Mouse (Mus musculus): ENCODE measurements at regions not wholly inside any gene's neighbourhood (a gene's known extent, or its start where the extent isn't known, plus 50 kb on each side); places are given as distances from the start of the nearest gene placed in this dataset.
"Not testable (repeated sequence)": the region's sequence is repeated elsewhere in the genome, so short reads cannot be mapped to it uniquely, and the experiment has no call there.

- Histone ChIP-seq H3K36me3 (ENCODE audit: control insufficient read depth, insufficient read depth, low read length, poor library complexity, severe bottlenecking) (no peaks in the 10 kb centered on the region), H3K27me3 (ENCODE audit: control insufficient read depth, insufficient read depth, low read length, poor library complexity, severe bottlenecking) (no peaks in the 10 kb centered on the region)
- no peak for DNase-seq (ENCODE audit: low read depth, low spot score)
These were observed 181.1 kb upstream of the Pmfbp1 start for GRCm38 (mm10) chr8:109312731-109313130.

GRCm38 (mm10) chr8:109320955-109321354, 172.9 kb upstream of the Pmfbp1 start:
- Histone ChIP-seq H3K27me3 (ENCODE audit: control insufficient read depth, insufficient read depth, low read length, poor library complexity, severe bottlenecking) (no peaks in the 10 kb centered on the region), H3K36me3 (ENCODE audit: control insufficient read depth, insufficient read depth, low read length, poor library complexity, severe bottlenecking) (no peaks in the 10 kb centered on the region)
- DNase-seq (ENCODE audit: low read depth, low spot score): no peak

GRCm38 (mm10) chr8:109323351-109323750, 170.5 kb upstream of the Pmfbp1 start:
- no peaks in the 10 kb centered on the region for H3K27me3 ChIP-seq (ENCODE audit: control insufficient read depth, insufficient read depth, low read length, poor library complexity, severe bottlenecking)
- H3K36me3 ChIP-seq (ENCODE audit: control insufficient read depth, insufficient read depth, low read length, poor library complexity, severe bottlenecking): no peaks in the 10 kb centered on the region
- no peak for DNase-seq (ENCODE audit: low read depth, low spot score)

GRCm38 (mm10) chr8:109324241-109324640, 169.6 kb upstream of the Pmfbp1 start:
- DNase-seq (ENCODE audit: low read depth, low spot score): no peak

GRCm38 (mm10) chr8:109336203-109336602, 157.6 kb upstream of the Pmfbp1 start:
- Histone ChIP-seq H3K36me3 (ENCODE audit: control insufficient read depth, insufficient read depth, low read length, poor library complexity, severe bottlenecking) (no peaks in the 10 kb centered on the region), H3K27me3 (ENCODE audit: control insufficient read depth, insufficient read depth, low read length, poor library complexity, severe bottlenecking) (no peaks in the 10 kb centered on the region)
- DNase-seq (ENCODE audit: low read depth, low spot score): no peak

More at GRCm38 (mm10) chr8:109324241-109324640, 169.6 kb upstream of the Pmfbp1 start:
- Histone ChIP-seq H3K27me3 (ENCODE audit: control insufficient read depth, insufficient read depth, low read length, poor library complexity, severe bottlenecking) (no peaks in the 10 kb centered on the region), H3K36me3 (ENCODE audit: control insufficient read depth, insufficient read depth, low read length, poor library complexity, severe bottlenecking) (no peaks in the 10 kb centered on the region)

GRCm38 (mm10) chr8:109338220-109338835, 155.5 kb upstream of the Pmfbp1 start:
- H3K36me3 ChIP-seq (ENCODE audit: control insufficient read depth, insufficient read depth, low read length, poor library complexity, severe bottlenecking): no peaks in the 10 kb centered on the region
- H3K27me3 ChIP-seq (ENCODE audit: control insufficient read depth, insufficient read depth, low read length, poor library complexity, severe bottlenecking): no peaks in the 10 kb centered on the region
- DNase-seq (ENCODE audit: low read depth, low spot score): no peak

GRCm38 (mm10) chr8:109340647-109341046, 153.2 kb upstream of the Pmfbp1 start:
- not testable (repeated sequence) for H3K27me3 ChIP-seq (ENCODE audit: control insufficient read depth, insufficient read depth, low read length, poor library complexity, severe bottlenecking); H3K36me3 ChIP-seq (ENCODE audit: control insufficient read depth, insufficient read depth, low read length, poor library complexity, severe bottlenecking); DNase-seq (ENCODE audit: low read depth, low spot score)

GRCm38 (mm10) chr8:109355168-109355567, 138.7 kb upstream of the Pmfbp1 start:
- no peak for DNase-seq (ENCODE audit: low read depth, low spot score)
- no peaks in the 10 kb centered on the region for H3K27me3 ChIP-seq (ENCODE audit: control insufficient read depth, insufficient read depth, low read length, poor library complexity, severe bottlenecking)
- no peaks in the 10 kb centered on the region for H3K36me3 ChIP-seq (ENCODE audit: control insufficient read depth, insufficient read depth, low read length, poor library complexity, severe bottlenecking)

- Histone ChIP-seq H3K27me3 (ENCODE audit: control insufficient read depth, insufficient read depth, low read length, poor library complexity, severe bottlenecking) (no peaks in the 10 kb centered on the region), H3K36me3 (ENCODE audit: control insufficient read depth, insufficient read depth, low read length, poor library complexity, severe bottlenecking) (no peaks in the 10 kb centered on the region)
- no peak for DNase-seq (ENCODE audit: low read depth, low spot score)
These were observed 134.3 kb upstream of the Pmfbp1 start for GRCm38 (mm10) chr8:109359396-109360051.

- no peaks in the 10 kb centered on the region for H3K27me3 ChIP-seq (ENCODE audit: control insufficient read depth, insufficient read depth, low read length, poor library complexity, severe bottlenecking)
- DNase-seq (ENCODE audit: low read depth, low spot score): no peak
- H3K36me3 ChIP-seq (ENCODE audit: control insufficient read depth, insufficient read depth, low read length, poor library complexity, severe bottlenecking): no peaks in the 10 kb centered on the region
These were observed 133.6 kb upstream of the Pmfbp1 start for GRCm38 (mm10) chr8:109360081-109360715.

- no peaks in the 10 kb centered on the region for H3K36me3 ChIP-seq (ENCODE audit: control insufficient read depth, insufficient read depth, low read length, poor library complexity, severe bottlenecking)
- no peak for DNase-seq (ENCODE audit: low read depth, low spot score)
- H3K27me3 ChIP-seq (ENCODE audit: control insufficient read depth, insufficient read depth, low read length, poor library complexity, severe bottlenecking): no peaks in the 10 kb centered on the region
These were observed 132.9 kb upstream of the Pmfbp1 start for GRCm38 (mm10) chr8:109360904-109361303.

- Histone ChIP-seq H3K36me3 (ENCODE audit: control insufficient read depth, insufficient read depth, low read length, poor library complexity, severe bottlenecking) (no peaks in the 10 kb centered on the region), H3K27me3 (ENCODE audit: control insufficient read depth, insufficient read depth, low read length, poor library complexity, severe bottlenecking) (no peaks in the 10 kb centered on the region)
- DNase-seq (ENCODE audit: low read depth, low spot score): no peak
These were observed 132.1 kb upstream of the Pmfbp1 start for GRCm38 (mm10) chr8:109361575-109362361.

GRCm38 (mm10) chr8:109363185-109363845, 130.5 kb upstream of the Pmfbp1 start:
- no peaks in the 10 kb centered on the region for H3K36me3 ChIP-seq (ENCODE audit: control insufficient read depth, insufficient read depth, low read length, poor library complexity, severe bottlenecking)
- no peaks in the 10 kb centered on the region for H3K27me3 ChIP-seq (ENCODE audit: control insufficient read depth, insufficient read depth, low read length, poor library complexity, severe bottlenecking)
- no peak for DNase-seq (ENCODE audit: low read depth, low spot score)

- no peaks in the 10 kb centered on the region for H3K27me3 ChIP-seq (ENCODE audit: control insufficient read depth, insufficient read depth, low read length, poor library complexity, severe bottlenecking)
- DNase-seq (ENCODE audit: low read depth, low spot score): no peak
- H3K36me3 ChIP-seq (ENCODE audit: control insufficient read depth, insufficient read depth, low read length, poor library complexity, severe bottlenecking): no peaks in the 10 kb centered on the region
These were observed 119.8 kb upstream of the Pmfbp1 start for GRCm38 (mm10) chr8:109373977-109374376.
